Mouse (Mus musculus) heart, embryonic 13.5 days (tissue): ENCODE results near the gene Klf2. TPM values are rescaled to one million over a fixed set of nuclear protein-coding genes. Genes with fewer than 3 reads are reported as not detected.

Experiments used
- ATAC-seq: fragments of 200-750 bp; cut with Nextera tagmentation; 2 replicates; pipeline ENCODE4 v1.8.0; 2017; ENCODE audit warnings: moderate TSS enrichment; ENCODE audit not compliant: insufficient number of reproducible peaks, low FRiP score, low TSS enrichment; ENCODE audit errors: extremely low read depth
- H3K27ac ChIP-seq: fragments of 300-500 bp; sonication (generic); replicated peaks from 2 replicates; pipeline ENCODE4 v1.5.1; 2015; ENCODE audit warnings: moderate library complexity, mild to moderate bottlenecking, inconsistent platforms
- H3K27me3 ChIP-seq: fragments of 300-500 bp; sonication (generic); replicated peaks from 2 replicates; pipeline ENCODE4 v1.6.1; 2015; ENCODE audit warnings: mild to moderate bottlenecking, inconsistent platforms
- H3K36me3 ChIP-seq: fragments of 300-500 bp; sonication (generic); 2 replicates; pipeline ENCODE4 v1.6.1; 2015; ENCODE audit warnings: mild to moderate bottlenecking, inconsistent platforms
- H3K4me1 ChIP-seq: fragments of 300-500 bp; sonication (generic); 2 replicates; pipeline ENCODE4 v1.6.1; 2015; ENCODE audit warnings: inconsistent platforms
- H3K4me2 ChIP-seq: fragments of 300-500 bp; sonication (generic); 2 replicates; pipeline ENCODE4 v1.6.1; 2015; ENCODE audit warnings: inconsistent platforms, mild to moderate bottlenecking, moderate library complexity
- H3K4me3 ChIP-seq: fragments of 300-500 bp; sonication (generic); 2 replicates; pipeline ENCODE4 v1.5.1; 2015; ENCODE audit warnings: moderate library complexity, mild to moderate bottlenecking, inconsistent platforms
- H3K9ac ChIP-seq: fragments of 300-500 bp; sonication (generic); 2 replicates; pipeline ENCODE4 v1.6.1; 2015; ENCODE audit warnings: inconsistent platforms, mild to moderate bottlenecking, moderate library complexity
- H3K9me3 ChIP-seq: fragments of 300-500 bp; sonication (generic); 2 replicates; pipeline ENCODE4 v1.6.1; 2016; ENCODE audit warnings: inconsistent platforms
- WGBS: fragments of 180-500 bp; shearing (Covaris S2); methylation state at CpG from one replicate; pipeline ENCODE4 v1.1.7; 2015; ENCODE audit warnings: mixed read lengths; 5-methylcytosine and 5-hydroxymethylcytosine counted together
- polyA plus RNA-seq: library from polyadenylated mRNA; unstranded; fragments of >200 nt; fragmentation: Nextera tagmentation; extraction: Ambion mirVana; gene quantifications from 2 replicates; pipeline ENCODE4 v1.2.1, GENCODE M21; 2015

Klf2 gene
- polyA plus RNA-seq, 1 experiment from 2014 or later, result 15.1 TPM

DNA sequence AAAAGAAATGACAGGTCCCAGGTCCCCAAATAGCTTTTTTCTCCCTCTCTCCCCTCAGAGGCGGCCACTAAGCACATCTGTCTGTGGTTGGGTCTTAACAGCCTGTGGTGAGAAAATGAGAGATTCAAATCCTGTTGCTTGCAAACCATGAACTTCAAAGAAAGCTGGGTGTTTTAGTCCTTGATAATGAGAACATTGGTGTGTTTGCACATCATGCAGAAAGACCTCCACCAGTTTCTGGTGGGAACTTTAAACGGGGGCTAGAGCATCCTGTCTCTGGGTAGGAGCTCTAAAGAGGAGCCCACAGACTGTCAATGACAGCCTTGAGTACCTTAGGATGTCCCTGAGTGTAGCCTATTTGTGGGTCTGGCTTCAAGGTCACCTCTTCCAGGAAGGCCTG is 27.7 kb upstream of the Klf2 start:
- peaks cover 22% of the 10 kb centered on the region for H3K4me1 ChIP-seq
- H3K4me3 ChIP-seq, result no peak overlapping the region
- WGBS, result 59% methylated on average over 2 of the region's 2 CpGs
- no peaks in the 10 kb centered on the region for H3K27me3 ChIP-seq
- H3K9ac ChIP-seq, result no peak overlapping the region
- no peak for ATAC-seq
- no peak overlapping the region for H3K27ac ChIP-seq
- H3K9me3 ChIP-seq, result 0 out of 2 replicates have a peak, but pooled peaks cover 3% of the 10 kb centered on the region
- H3K36me3 ChIP-seq, result no peaks in the 10 kb centered on the region
- no peak overlapping the region for H3K4me2 ChIP-seq

DNA sequence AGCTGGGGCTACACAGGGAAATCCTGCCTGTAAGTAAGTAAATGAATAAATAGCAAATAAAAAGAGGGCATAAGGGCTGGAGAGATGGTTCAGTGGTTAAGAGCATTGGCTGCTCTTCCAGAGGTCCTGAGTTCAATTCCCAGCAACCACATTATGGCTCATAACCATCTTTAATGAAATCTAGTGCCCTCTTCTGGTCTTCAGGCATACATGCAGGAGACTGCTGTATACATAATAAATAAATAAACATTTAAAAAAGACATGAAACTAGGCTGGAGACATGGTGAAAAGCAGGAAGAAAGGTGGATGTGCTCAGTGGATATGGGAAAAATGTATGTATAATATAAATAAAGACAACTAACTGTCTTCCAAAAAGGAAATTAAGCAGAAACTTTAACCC is 25.5 kb upstream of the Klf2 start:
- Histone ChIP-seq H3K27me3 (no peaks in the 10 kb centered on the region), H3K36me3 (no peaks in the 10 kb centered on the region), H3K4me3 (no peak overlapping the region), H3K9me3 (0 out of 2 replicates have a peak, but pooled peaks cover 3% of the 10 kb centered on the region), H3K4me2 (no peak overlapping the region), H3K4me1 (peaks cover 31% of the 10 kb centered on the region), H3K27ac (no peak overlapping the region), H3K9ac (no peak overlapping the region)
- no peak for ATAC-seq

DNA sequence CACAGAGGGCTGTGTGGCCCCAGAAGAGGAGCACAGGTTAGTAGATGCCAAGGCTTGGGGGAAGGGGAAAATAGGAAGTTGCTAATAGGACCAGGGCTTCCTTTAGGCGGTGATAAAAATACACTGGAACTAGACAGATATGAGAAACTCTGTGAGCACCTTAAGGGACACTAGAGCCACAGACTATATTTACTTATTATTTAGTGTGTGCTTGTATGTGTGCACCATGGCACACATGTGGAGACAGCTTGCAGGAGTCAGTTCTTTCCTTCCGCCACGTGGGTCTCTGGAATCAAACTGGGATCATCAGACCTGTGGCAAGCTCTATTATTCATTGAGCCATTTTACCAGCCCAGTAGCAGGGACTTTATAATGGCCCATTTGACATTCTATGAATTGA is 23.7 kb upstream of the Klf2 start:
- H3K9me3 ChIP-seq, result no peaks in the 10 kb centered on the region
- WGBS, result 47% methylated on average over 3 of the region's 3 CpGs
- H3K4me1 ChIP-seq, result peaks cover 31% of the 10 kb centered on the region
- H3K4me3 ChIP-seq, result no peak overlapping the region
- H3K27ac ChIP-seq, result peak overlapping the region; percentile 96
- H3K36me3 ChIP-seq, result no peaks in the 10 kb centered on the region
- H3K9ac ChIP-seq, result peak overlapping the region; percentile 53
- peak overlapping the region; percentile 3 for H3K4me2 ChIP-seq
- no peak for ATAC-seq
- no peaks in the 10 kb centered on the region for H3K27me3 ChIP-seq

DNA sequence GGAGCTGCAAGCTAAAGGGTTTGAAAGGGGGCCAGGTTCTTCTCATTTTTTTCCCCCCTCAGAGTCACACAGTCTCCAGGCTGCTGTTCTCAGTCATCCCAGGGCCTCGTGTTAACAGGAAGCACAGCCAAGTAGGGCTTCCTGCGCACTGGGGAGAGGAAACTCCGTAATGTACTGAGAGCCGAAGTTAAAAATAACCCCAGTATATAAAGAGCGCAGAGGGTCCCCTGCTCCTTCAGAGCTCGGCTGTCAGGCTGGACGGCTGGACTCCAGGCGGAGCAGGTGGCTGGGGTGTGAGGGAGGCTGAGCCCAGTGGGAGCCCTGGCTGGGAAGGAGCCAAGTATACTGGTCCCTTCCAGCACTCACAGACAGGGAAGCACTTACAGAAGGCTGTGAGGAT is 23.2 kb upstream of the Klf2 start:
- Histone ChIP-seq H3K27ac (peak overlapping the region; percentile 96), H3K9ac (peak overlapping the region; percentile 53), H3K27me3 (no peaks in the 10 kb centered on the region), H3K36me3 (no peaks in the 10 kb centered on the region), H3K4me2 (peak overlapping the region; percentile 3), H3K4me3 (no peak overlapping the region), H3K9me3 (no peaks in the 10 kb centered on the region), H3K4me1 (peaks cover 31% of the 10 kb centered on the region)
- 6% methylated on average over 8 of the region's 8 CpGs for WGBS
- ATAC-seq, result peak; percentile 89

DNA sequence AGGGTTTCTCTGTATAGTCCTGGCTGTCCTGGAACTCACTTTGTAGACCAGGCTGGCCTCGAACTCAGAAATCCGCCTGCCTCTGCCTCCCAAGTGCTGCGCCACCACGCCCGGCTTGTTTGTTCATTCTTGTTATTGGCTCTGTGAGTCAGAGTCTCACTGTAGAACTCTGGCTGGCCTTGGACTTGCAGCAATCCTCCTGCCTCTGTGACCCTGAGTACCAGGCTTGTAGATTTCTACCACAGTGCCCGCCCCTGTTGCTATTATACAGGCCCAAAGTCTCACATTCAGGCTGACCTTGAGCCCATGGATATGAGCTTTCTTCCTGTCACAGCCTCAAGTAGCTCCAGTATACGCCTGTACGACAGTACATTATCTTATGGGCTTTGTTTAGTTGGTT is 22.3 kb upstream of the Klf2 start:
- WGBS, result 80% methylated on average over 8 of the region's 8 CpGs
- no peak for ATAC-seq

DNA sequence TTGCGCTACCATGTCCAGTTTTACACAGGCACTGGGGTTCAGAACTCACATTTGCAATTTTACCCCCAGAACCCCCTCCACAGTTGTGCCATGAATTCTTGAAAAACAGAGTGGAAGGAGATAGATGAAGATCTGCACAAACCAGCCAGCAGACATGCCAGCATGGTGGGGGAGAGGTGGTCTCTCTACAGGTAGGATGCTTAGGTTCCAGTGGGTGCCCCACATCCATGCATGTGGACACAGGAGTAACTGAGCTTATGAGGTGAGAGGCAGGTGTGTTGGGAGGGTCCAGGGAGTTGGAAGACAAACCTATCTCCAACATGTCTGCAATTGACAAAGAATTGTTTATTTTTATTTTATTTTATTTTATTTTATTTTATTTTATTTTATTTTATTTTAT is 19.9 kb upstream of the Klf2 start:
- Histone ChIP-seq H3K27me3 (no peaks in the 10 kb centered on the region), H3K9me3 (no peaks in the 10 kb centered on the region), H3K4me2 (no peak overlapping the region), H3K36me3 (no peaks in the 10 kb centered on the region), H3K9ac (no peak overlapping the region), H3K4me1 (peaks cover 44% of the 10 kb centered on the region), H3K4me3 (no peak overlapping the region), H3K27ac (no peak overlapping the region)
- 88% methylated on average over 1 of the region's 1 CpGs for WGBS
- ATAC-seq, result no peak

More for the DNA sequence above, 22.3 kb upstream of the Klf2 start:
- Histone ChIP-seq H3K4me1 (peaks cover 31% of the 10 kb centered on the region), H3K9me3 (no peaks in the 10 kb centered on the region), H3K27me3 (no peaks in the 10 kb centered on the region), H3K27ac (peak overlapping the region; percentile 96), H3K4me2 (no peak overlapping the region), H3K4me3 (no peak overlapping the region), H3K36me3 (no peaks in the 10 kb centered on the region), H3K9ac (no peak overlapping the region)

DNA sequence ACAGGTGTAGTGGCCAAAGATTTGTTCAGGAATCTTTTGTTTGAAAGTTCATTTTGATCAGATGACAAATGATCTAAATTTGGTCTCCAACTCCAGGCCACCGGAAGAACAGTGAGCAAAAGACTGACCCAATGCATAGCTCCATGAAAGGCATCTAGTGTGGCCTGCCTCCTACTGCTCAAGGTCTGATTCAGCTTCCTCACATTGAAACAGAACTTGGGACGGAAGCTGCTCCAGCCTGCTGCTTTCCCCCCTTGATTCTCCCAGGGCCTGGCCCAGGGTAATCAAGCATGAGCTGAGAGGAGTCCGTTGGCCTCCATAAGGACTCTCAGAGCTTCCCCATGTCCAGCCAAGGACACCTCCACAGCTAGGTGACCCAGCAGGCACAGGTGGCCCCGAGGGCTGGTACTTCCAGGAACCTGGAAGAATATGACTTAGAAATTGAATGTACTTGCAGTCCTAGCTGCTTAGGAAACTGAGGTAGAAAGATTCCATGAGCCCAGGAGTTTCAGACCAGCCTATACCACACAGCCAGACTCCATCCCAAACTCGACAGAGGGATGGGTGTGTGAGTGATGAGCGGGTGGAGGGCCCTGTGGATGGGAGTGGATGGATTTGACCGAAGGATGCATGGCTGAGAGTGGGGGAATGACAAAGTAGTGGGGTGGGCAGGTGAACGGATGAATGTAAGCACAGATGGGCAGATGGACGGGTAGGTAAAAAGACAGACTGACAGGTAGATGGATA is 18.0 kb upstream of the Klf2 start:
- WGBS, result 76% methylated on average over 9 of the region's 9 CpGs

DNA sequence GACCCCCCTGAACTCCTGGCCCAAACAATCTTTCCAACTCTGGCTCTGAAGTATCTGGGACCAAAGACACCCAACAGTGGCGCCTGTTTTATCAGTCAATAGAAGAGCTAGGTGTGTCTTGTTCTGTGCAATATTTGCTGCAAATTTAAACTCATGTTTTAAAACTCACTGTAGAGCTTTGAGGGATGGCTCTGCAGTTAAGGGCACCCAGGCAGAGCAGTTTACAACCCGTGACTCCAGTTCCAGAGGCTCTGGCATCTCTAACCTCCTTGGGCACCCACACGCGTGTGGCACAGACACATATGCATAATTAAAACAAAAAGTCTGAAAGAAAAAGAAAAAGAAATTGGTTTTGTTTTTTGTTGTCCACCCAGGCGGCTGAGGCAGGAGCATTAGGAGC is 17.3 kb upstream of the Klf2 start:
- H3K4me3 ChIP-seq, result no peak overlapping the region
- no peak for ATAC-seq
- WGBS, result 79% methylated on average over 5 of the region's 5 CpGs
- H3K4me2 ChIP-seq, result no peak overlapping the region
- no peak overlapping the region for H3K27ac ChIP-seq
- H3K4me1 ChIP-seq, result peaks cover 19% of the 10 kb centered on the region
- H3K9me3 ChIP-seq, result no peaks in the 10 kb centered on the region
- no peaks in the 10 kb centered on the region for H3K36me3 ChIP-seq
- H3K9ac ChIP-seq, result no peak overlapping the region
- H3K27me3 ChIP-seq, result no peaks in the 10 kb centered on the region

More for the DNA sequence above, 18.0 kb upstream of the Klf2 start:
- no peak overlapping the region for H3K9ac ChIP-seq
- H3K27ac ChIP-seq, result no peak overlapping the region
- no peaks in the 10 kb centered on the region for H3K9me3 ChIP-seq
- H3K27me3 ChIP-seq, result no peaks in the 10 kb centered on the region
- no peak overlapping the region for H3K4me3 ChIP-seq
- no peak overlapping the region for H3K4me2 ChIP-seq
- no peaks in the 10 kb centered on the region for H3K36me3 ChIP-seq
- no peak for ATAC-seq
- H3K4me1 ChIP-seq, result peaks cover 25% of the 10 kb centered on the region

DNA sequence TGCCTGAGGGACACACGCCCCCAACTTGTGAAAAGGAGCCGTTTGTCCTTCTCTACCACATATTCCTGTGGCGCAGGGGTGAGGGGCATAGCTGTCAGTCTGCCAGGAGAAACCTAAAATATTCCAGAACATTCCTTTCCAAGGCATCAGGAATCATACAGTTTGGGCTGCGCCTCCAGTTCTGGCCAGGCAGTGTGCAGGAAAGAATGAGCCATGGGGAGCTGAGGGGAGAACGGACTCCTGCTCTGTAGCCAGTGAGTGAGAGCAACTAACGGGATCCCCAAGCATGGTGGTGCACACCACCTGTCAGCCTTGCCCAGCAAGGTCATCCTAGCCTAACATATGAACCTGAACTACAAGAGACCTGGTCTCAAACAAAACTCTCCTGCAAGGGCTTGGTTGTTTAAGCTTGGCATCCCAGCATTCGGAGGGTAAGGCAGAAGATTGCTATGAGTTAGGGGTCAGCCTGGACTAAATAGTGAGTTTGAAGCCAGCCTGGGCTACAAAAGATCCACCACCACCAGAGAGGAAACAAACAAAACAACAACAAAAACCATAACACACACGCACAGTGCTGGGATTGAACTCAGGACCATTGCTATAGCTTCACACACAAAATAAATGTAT is 15.7 kb upstream of the Klf2 start:
- Histone ChIP-seq H3K4me1 (peaks cover 18% of the 10 kb centered on the region), H3K4me2 (0 out of 2 replicates have a peak overlapping the region, but pooled peaks have one; percentile 9), H3K36me3 (no peaks in the 10 kb centered on the region), H3K4me3 (no peak overlapping the region), H3K9me3 (no peaks in the 10 kb centered on the region), H3K27me3 (no peaks in the 10 kb centered on the region), H3K9ac (peak overlapping the region; percentile 64), H3K27ac (peak overlapping the region; percentile 75)
- ATAC-seq, result no peak
- WGBS, result 48% methylated on average over 8 of the region's 8 CpGs

DNA sequence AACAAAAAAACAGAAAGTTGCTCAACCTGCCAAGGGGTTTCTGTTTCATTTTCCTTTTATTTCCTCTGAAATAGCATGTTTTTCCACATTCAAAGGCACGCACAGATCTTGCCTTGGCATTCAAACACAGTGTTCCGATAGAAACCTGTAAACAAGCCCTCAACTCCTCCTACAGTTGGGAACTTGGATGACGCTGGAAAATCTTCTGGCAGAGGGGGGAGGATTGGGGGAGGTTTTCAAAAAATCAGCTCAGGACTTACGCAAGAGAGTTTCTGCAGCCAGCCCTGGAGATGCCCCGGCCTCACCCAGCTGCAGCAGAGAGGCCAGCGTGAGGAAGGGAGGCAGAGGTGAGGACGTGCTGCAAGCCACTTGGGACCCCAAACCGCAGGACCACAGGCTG is 15.2 kb upstream of the Klf2 start:
- Histone ChIP-seq H3K27ac (peak overlapping the region; percentile 75; the same call in 1 of the 2 replicates), H3K36me3 (no peaks in the 10 kb centered on the region), H3K27me3 (no peaks in the 10 kb centered on the region), H3K4me3 (no peak overlapping the region), H3K9ac (peak overlapping the region; percentile 33; the same call in 1 of the 2 replicates), H3K9me3 (no peaks in the 10 kb centered on the region), H3K4me2 (0 out of 2 replicates have a peak overlapping the region, but pooled peaks have one; percentile 4), H3K4me1 (peaks cover 23% of the 10 kb centered on the region)
- no peak for ATAC-seq
- WGBS, result 40% methylated on average over 8 of the region's 8 CpGs

DNA sequence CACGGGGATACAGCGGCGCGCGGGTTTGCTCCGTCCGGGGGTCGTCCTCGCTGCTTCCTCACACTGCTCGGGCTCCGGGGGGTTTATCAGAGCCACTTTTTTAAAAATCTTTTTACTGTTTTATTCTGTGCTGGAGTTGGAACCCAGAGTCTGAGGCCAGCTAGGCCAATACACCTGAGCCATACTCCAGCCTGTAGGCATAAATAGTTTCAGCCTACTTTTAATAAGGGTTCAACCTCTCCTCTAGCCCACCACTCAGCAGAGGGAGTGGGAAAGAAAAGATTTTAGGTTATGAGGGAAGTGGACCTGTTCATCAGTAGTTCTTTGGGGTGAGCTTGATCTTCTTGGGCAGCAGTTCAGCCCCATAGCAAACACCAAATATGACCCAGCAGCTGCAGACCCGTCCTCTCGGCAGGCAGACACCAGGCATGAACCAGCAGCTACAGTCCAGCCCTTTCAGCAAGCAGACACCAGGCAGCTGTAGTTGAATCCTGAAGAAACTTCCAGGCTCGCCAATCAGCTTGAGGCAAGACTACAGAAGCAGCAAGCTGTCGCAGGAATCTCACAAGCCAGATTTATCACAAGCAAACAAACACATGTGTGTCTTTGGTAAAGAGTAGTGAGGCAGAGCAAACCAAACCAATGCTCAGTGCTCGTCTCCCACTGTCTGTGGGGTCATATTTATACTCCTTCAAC is 13.5 kb upstream of the Klf2 start, which contains the start of gene Gm10282:
Gm10282 (minus strand) TSS at position 51 of the 696 bp plus-strand sequence.
- no peak within 1 kb of the TSS for H3K27ac ChIP-seq
- no peaks in the 10 kb centered on the region for H3K36me3 ChIP-seq
- no peaks in the 10 kb centered on the region for H3K27me3 ChIP-seq
- no peak for ATAC-seq
- no peaks in the 10 kb centered on the region for H3K9me3 ChIP-seq
- H3K9ac ChIP-seq, result no peak within 1 kb of the TSS
- no peak within 1 kb of the TSS for H3K4me3 ChIP-seq
- H3K4me2 ChIP-seq, result no peak within 1 kb of the TSS
- WGBS, result 60% methylated on average over 16 of the region's 16 CpGs
- H3K4me1 ChIP-seq, result peaks cover 34% of the 10 kb centered on the region
